Mouse (Mus musculus) cerebellum, postnatal 25 days (tissue): ENCODE data around the gene Dpp3.
"Not testable (repeated sequence)": the region's sequence is repeated elsewhere in the genome, so short reads cannot be mapped to it uniquely, and the experiment has no call there.

Experiments used
- DNase-seq, 2 experiments: peaks; one replicate each; pipeline ENCODE4 v3.0.0; 2021; ENCODE audit warnings: mixed read lengths in 2 of 2

The Dpp3 gene

GRCm38 (mm10) chr19:4927904-4928531, at the start of gene Dpp3:
Gene Dpp3, minus strand, starts transcription at chr19:4928287.
- DNase-seq, result peak; percentile 97 to 99

GRCm38 (mm10) chr19:4968236-4968635, 40.1 kb upstream of the Dpp3 start:
- DNase-seq, result no peak

GRCm38 (mm10) chr19:4961928-4962601, 34.0 kb upstream of the Dpp3 start, which contains the start of gene Mrpl11:
Gene Mrpl11, plus strand, starts transcription at chr19:4962147.
- peak; percentile 88 to 92 for DNase-seq

- not testable (repeated sequence) for DNase-seq
Observed at GRCm38 (mm10) chr19:4948641-4949040, 20.6 kb upstream of the Dpp3 start.

- no peak for DNase-seq
Observed at GRCm38 (mm10) chr19:4945540-4945939, 17.5 kb upstream of the Dpp3 start.

DNA sequence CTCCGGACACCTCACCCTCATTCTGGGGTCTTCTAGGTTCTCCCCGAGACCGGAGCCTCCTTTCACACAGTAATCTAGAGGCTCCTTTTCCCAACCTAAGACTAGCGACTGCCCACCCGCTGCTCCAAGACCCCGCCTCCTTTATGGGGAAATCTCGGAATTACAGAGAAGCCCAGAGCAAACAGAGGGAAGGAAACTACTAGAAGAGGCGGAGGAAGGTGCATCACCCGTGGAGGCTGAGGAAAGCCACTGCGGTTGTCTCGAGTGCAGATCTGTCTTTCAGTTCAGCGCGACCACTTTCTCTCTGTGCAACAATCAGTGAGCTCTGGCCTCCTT, 15.1 kb upstream of the Dpp3 start:
- peak in 1 of 2 experiments; percentile 38 for DNase-seq

GRCm38 (mm10) chr19:4942551-4943252, 14.6 kb upstream of the Dpp3 start, which contains the start of gene Peli3:
Gene Peli3, minus strand, starts transcription at chr19:4943127.
- peak; percentile 89 to 95 for DNase-seq

DNA sequence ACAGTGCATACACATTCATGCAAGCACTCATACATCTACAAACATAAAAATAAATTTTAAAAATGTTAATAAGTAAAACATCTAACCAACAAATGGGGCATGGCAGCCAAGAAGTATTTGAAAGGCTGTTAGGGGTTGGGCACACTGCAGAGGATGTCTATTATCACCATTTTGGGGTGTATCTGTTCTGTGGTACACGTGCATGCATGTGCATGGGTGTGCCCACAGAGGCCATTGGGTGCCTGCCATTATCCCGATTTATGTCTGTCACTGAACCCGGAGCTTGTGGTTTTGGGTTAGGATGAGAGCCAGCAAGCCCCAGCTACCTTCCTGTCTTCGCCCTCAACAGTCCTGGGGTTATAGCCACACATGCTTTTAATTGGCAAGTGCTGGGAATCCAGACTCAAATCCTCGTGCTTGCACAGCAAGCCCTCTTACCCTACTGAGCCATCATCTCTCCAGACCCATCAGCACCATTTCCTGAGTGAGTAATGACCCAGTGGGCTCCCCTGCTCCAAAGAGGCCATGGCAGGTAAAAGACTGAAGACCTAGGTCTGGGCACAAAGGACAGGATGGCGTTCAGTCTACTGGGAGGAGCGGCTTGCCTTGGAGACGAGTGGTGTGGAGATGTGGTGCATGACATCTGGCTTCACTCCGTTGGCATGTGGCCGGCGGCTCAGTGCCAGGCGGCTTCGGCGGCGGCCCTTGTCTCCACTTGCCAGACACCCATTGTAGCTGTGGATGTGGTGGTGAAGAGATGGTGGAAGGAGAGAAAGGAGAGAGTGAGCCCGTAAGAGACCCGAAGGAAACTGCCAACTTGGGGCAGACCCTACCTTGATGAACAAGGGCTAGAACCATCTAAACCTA, 9.6 kb upstream of the Dpp3 start:
- DNase-seq, result peak; percentile 19 to 53

GRCm38 (mm10) chr19:4936896-4937295, 8.8 kb upstream of the Dpp3 start:
- DNase-seq, result no peak

DNA sequence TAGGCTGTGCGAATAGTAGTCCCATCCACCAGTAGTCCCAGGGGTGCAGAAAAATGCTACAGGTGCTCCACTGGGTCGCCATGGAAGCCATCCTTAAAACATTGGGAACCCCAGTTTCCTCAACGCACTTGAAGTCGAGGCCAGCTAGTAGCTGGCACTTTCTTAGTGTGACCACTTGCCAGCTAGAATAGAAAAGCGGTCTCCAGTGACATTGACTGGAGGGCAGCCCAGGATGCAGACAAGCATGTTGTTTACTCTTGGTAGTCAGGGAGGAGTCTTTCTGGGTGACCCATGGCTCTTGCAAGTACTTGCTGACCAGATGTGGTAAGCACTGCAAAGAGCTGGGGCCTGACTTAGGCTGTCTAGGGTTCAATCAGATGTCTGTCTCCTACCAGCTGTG, 694 bp upstream of the Dpp3 start:
- DNase-seq, result peak; percentile 26 to 30

- DNase-seq, result no peak
Observed at GRCm38 (mm10) chr19:4925121-4925860, 2.8 kb downstream of the Dpp3 start.

GRCm38 (mm10) chr19:4919652-4920051, 8.4 kb downstream of the Dpp3 start:
- no peak for DNase-seq

- DNase-seq, result no peak
Observed at GRCm38 (mm10) chr19:4916827-4917226, 11.3 kb downstream of the Dpp3 start.

DNA sequence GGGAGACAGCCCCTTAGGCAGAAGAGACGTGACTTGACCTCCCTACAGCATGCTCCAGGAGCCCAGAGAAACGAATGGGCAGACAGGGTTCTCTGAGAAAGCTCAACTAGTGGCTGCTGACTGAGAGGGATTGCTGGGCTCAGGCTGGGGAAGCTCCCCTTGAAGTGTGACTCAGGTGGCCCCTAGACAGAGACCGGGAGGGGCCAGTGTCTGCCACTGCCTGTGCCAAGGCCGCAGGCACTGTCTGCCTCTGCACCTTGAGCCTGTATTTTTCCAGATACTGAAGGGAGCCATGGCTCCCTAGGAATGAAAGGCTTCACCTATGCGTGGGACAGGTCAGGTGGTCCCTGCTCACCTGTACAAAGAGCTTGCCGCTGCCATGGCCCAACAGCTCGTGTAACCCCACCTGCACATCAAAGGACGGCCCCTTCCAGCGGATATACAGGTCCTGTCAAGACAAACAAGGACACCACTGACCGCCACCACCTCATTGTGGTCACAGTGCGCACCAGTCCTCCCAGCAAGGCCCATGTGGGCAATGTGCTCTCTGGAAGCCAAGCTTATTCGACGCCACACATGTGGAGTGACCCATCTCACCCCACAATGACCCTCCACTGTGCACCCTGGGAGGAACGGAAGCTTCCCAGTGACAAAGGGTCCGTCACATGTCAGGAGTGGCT, 12.0 kb downstream of the Dpp3 start:
- DNase-seq, result no peak

DNA sequence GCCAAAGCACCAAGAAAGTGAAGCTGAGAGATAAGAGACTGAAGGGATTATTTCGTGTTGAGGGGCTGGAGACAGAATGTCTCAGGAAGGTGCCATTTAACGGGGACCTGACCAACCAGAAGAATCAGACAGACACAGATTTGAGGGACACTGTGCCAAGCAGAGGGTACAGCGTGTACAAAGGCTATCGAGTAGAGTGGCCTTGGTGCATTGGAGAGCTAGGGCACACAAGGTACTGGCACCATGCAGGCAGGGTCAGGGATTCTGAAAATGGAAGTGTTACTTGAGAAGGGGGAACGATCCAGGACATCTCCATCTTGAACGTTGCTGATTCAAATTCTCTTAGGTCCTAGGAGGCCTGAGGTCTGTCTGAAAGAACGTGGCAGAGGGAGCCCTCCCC, 18.7 kb downstream of the Dpp3 start:
- no peak for DNase-seq

DNA sequence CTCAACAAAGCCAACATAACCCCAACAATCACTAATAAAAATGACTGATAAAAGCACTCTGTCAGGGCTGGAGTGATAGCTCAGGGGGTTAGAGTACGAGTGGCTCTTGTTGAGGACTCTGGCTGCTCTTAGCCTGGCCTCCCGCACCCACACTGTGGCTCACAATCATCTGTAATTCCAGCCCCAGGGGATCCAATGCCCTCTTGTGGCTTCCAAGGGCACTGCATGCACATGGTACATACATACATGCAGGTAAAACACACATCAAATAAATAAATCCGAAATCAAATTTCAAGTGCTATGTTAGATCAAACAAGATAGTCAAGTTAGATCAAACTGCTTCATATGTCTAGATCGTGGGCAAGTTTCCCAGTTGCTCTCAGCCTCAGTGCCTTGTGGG, 20.0 kb downstream of the Dpp3 start:
- peak in 1 of 2 experiments; percentile 47 for DNase-seq

GRCm38 (mm10) chr19:4905979-4906794, 21.9 kb downstream of the Dpp3 start, which contains the start of gene Bbs1:
Gene Bbs1, minus strand, starts transcription at chr19:4906628.
- DNase-seq, result peak; percentile 86 to 87

- DNase-seq, result no peak
Observed at GRCm38 (mm10) chr19:4899888-4900287, 28.2 kb downstream of the Dpp3 start.

GRCm38 (mm10) chr19:4898972-4899371, 29.1 kb downstream of the Dpp3 start:
- no peak for DNase-seq

- DNase-seq, result no peak
Observed at GRCm38 (mm10) chr19:4896780-4897520, 31.1 kb downstream of the Dpp3 start.
